Mouse (Mus musculus): ENCODE measurements at regions not wholly inside any gene's neighbourhood (a gene's known extent, or its start where the extent isn't known, plus 50 kb on each side); places are given as distances from the start of the nearest gene placed in this dataset.

- H3K4me2 ChIP-seq (ENCODE audit: low read depth, low read length), result no peak overlapping the region
- no peaks in the 10 kb centered on the region for H3K9me3 ChIP-seq (ENCODE audit: control insufficient read depth, low read length)
- H3K27ac ChIP-seq (replicated peaks; ENCODE audit: low read depth, low read length), result no peak overlapping the region
- 34% methylated on average over 9 of the region's 9 CpGs for WGBS
- no peak overlapping the region for H3K9ac ChIP-seq (ENCODE audit: low read depth, low read length)
- no peaks in the 10 kb centered on the region for H3K36me3 ChIP-seq (ENCODE audit: control insufficient read depth, insufficient read depth, low read length)
- H3K27me3 ChIP-seq (replicated peaks; ENCODE audit: control insufficient read depth, insufficient read depth, low read length), result no peaks in the 10 kb centered on the region
- peak; percentile 33; the same call in 1 of the 2 replicates for ATAC-seq (ENCODE audit: low read depth)
- no peak overlapping the region for H3K4me3 ChIP-seq (ENCODE audit: low read depth, low read length)
- peaks cover 17% of the 10 kb centered on the region for H3K4me1 ChIP-seq (ENCODE audit: control insufficient read depth, insufficient read depth, low read length)
- DNase-seq (ENCODE audit: low spot score), result peak; percentile 45
These were observed 126.1 kb upstream of the Cops8 start for GRCm38 (mm10) chr1:90476556-90477243.

- H3K9ac ChIP-seq (ENCODE audit: low read depth, low read length), result no peak overlapping the region
- 93% methylated on average over 2 of the region's 2 CpGs for WGBS
- no peak overlapping the region for H3K4me2 ChIP-seq (ENCODE audit: low read depth, low read length)
- DNase-seq (ENCODE audit: low spot score) (no peak), ATAC-seq (ENCODE audit: low read depth) (no peak)
- no peak overlapping the region for H3K27ac ChIP-seq (replicated peaks; ENCODE audit: low read depth, low read length)
- no peak overlapping the region for H3K4me3 ChIP-seq (ENCODE audit: low read depth, low read length)
- peaks cover 23% of the 10 kb centered on the region for H3K4me1 ChIP-seq (ENCODE audit: control insufficient read depth, insufficient read depth, low read length)
- no peaks in the 10 kb centered on the region for H3K27me3 ChIP-seq (replicated peaks; ENCODE audit: control insufficient read depth, insufficient read depth, low read length)
- no peaks in the 10 kb centered on the region for H3K9me3 ChIP-seq (ENCODE audit: control insufficient read depth, low read length)
- H3K36me3 ChIP-seq (ENCODE audit: control insufficient read depth, insufficient read depth, low read length), result no peaks in the 10 kb centered on the region
These were observed 123.9 kb upstream of the Cops8 start for GRCm38 (mm10) chr1:90478839-90479238.

GRCm38 (mm10) chr1:90481247-90481646, 121.5 kb upstream of the Cops8 start:
- Histone ChIP-seq H3K9ac (ENCODE audit: low read depth, low read length) (no peak overlapping the region), H3K27ac (replicated peaks; ENCODE audit: low read depth, low read length) (peak overlapping the region; percentile 39), H3K4me3 (ENCODE audit: low read depth, low read length) (no peak overlapping the region), H3K9me3 (ENCODE audit: control insufficient read depth, low read length) (no peaks in the 10 kb centered on the region), H3K27me3 (replicated peaks; ENCODE audit: control insufficient read depth, insufficient read depth, low read length) (no peaks in the 10 kb centered on the region), H3K36me3 (ENCODE audit: control insufficient read depth, insufficient read depth, low read length) (no peaks in the 10 kb centered on the region), H3K4me2 (ENCODE audit: low read depth, low read length) (no peak overlapping the region), H3K4me1 (ENCODE audit: control insufficient read depth, insufficient read depth, low read length) (peaks cover 18% of the 10 kb centered on the region)
- ATAC-seq (ENCODE audit: low read depth) (peak; percentile 41; the same call in 1 of the 2 replicates), DNase-seq (ENCODE audit: low spot score) (no peak)
- WGBS, result 64% methylated on average over 5 of the region's 5 CpGs

- Histone ChIP-seq H3K4me3 (ENCODE audit: low read depth, low read length) (no peak overlapping the region), H3K27me3 (replicated peaks; ENCODE audit: control insufficient read depth, insufficient read depth, low read length) (no peaks in the 10 kb centered on the region), H3K4me2 (ENCODE audit: low read depth, low read length) (no peak overlapping the region), H3K27ac (replicated peaks; ENCODE audit: low read depth, low read length) (peak overlapping the region; percentile 39), H3K9ac (ENCODE audit: low read depth, low read length) (no peak overlapping the region), H3K36me3 (ENCODE audit: control insufficient read depth, insufficient read depth, low read length) (no peaks in the 10 kb centered on the region), H3K9me3 (ENCODE audit: control insufficient read depth, low read length) (no peaks in the 10 kb centered on the region), H3K4me1 (ENCODE audit: control insufficient read depth, insufficient read depth, low read length) (peaks cover 15% of the 10 kb centered on the region)
- DNase-seq (ENCODE audit: low spot score) (peak; percentile 54), ATAC-seq (ENCODE audit: low read depth) (peak; percentile 41; the same call in 1 of the 2 replicates)
- 30% methylated on average over 5 of the region's 5 CpGs for WGBS
These were observed 121.1 kb upstream of the Cops8 start for GRCm38 (mm10) chr1:90481708-90482107.

- Histone ChIP-seq H3K9ac (ENCODE audit: low read depth, low read length) (no peak overlapping the region), H3K4me1 (ENCODE audit: control insufficient read depth, insufficient read depth, low read length) (peaks cover 9% of the 10 kb centered on the region), H3K36me3 (ENCODE audit: control insufficient read depth, insufficient read depth, low read length) (no peaks in the 10 kb centered on the region), H3K4me3 (ENCODE audit: low read depth, low read length) (no peak overlapping the region), H3K4me2 (ENCODE audit: low read depth, low read length) (no peak overlapping the region), H3K27me3 (replicated peaks; ENCODE audit: control insufficient read depth, insufficient read depth, low read length) (no peaks in the 10 kb centered on the region), H3K9me3 (ENCODE audit: control insufficient read depth, low read length) (no peaks in the 10 kb centered on the region), H3K27ac (replicated peaks; ENCODE audit: low read depth, low read length) (no peak overlapping the region)
- DNase-seq (ENCODE audit: low spot score), result peak; percentile 50
- 63% methylated on average over 11 of the region's 11 CpGs for WGBS
- ATAC-seq (ENCODE audit: low read depth), result peak; percentile 46; the same call in 1 of the 2 replicates
These were observed 116.4 kb upstream of the Cops8 start for GRCm38 (mm10) chr1:90486349-90486839.

GRCm38 (mm10) chr1:90487886-90488285, 114.9 kb upstream of the Cops8 start:
- H3K4me1 ChIP-seq (ENCODE audit: control insufficient read depth, insufficient read depth, low read length), result peaks cover 2% of the 10 kb centered on the region; the same call in 1 of the 2 replicates
- no peak overlapping the region for H3K4me3 ChIP-seq (ENCODE audit: low read depth, low read length)
- no peaks in the 10 kb centered on the region for H3K27me3 ChIP-seq (replicated peaks; ENCODE audit: control insufficient read depth, insufficient read depth, low read length)
- DNase-seq (ENCODE audit: low spot score), result peak; percentile 79
- no peak overlapping the region for H3K9ac ChIP-seq (ENCODE audit: low read depth, low read length)
- 35% methylated on average over 2 of the region's 2 CpGs for WGBS
- ATAC-seq (ENCODE audit: low read depth), result peak; percentile 64; the same call in 1 of the 2 replicates
- H3K36me3 ChIP-seq (ENCODE audit: control insufficient read depth, insufficient read depth, low read length), result no peaks in the 10 kb centered on the region
- H3K27ac ChIP-seq (replicated peaks; ENCODE audit: low read depth, low read length), result peak overlapping the region; percentile 18; the same call in 1 of the 2 replicates
- H3K9me3 ChIP-seq (ENCODE audit: control insufficient read depth, low read length), result no peaks in the 10 kb centered on the region
- no peak overlapping the region for H3K4me2 ChIP-seq (ENCODE audit: low read depth, low read length)

GRCm38 (mm10) chr1:90488991-90489390, 113.8 kb upstream of the Cops8 start:
- peaks cover 10% of the 10 kb centered on the region for H3K4me1 ChIP-seq (ENCODE audit: control insufficient read depth, insufficient read depth, low read length)
- no peak overlapping the region for H3K4me3 ChIP-seq (ENCODE audit: low read depth, low read length)
- peak overlapping the region; percentile 15; the same call in 1 of the 2 replicates for H3K27ac ChIP-seq (replicated peaks; ENCODE audit: low read depth, low read length)
- H3K27me3 ChIP-seq (replicated peaks; ENCODE audit: control insufficient read depth, insufficient read depth, low read length), result no peaks in the 10 kb centered on the region
- no peaks in the 10 kb centered on the region for H3K9me3 ChIP-seq (ENCODE audit: control insufficient read depth, low read length)
- ATAC-seq (ENCODE audit: low read depth), result no peak
- DNase-seq (ENCODE audit: low spot score), result no peak
- H3K9ac ChIP-seq (ENCODE audit: low read depth, low read length), result no peak overlapping the region
- WGBS, result 79% methylated on average over 2 of the region's 2 CpGs
- no peaks in the 10 kb centered on the region for H3K36me3 ChIP-seq (ENCODE audit: control insufficient read depth, insufficient read depth, low read length)
- H3K4me2 ChIP-seq (ENCODE audit: low read depth, low read length), result no peak overlapping the region

- no peak overlapping the region for H3K4me2 ChIP-seq (ENCODE audit: low read depth, low read length)
These were observed 112.4 kb upstream of the Cops8 start for GRCm38 (mm10) chr1:90490335-90490734.

GRCm38 (mm10) chr1:90493481-90493880, 109.3 kb upstream of the Cops8 start:
- H3K9ac ChIP-seq (ENCODE audit: low read depth, low read length), result no peak overlapping the region
- peaks cover 13% of the 10 kb centered on the region for H3K4me1 ChIP-seq (ENCODE audit: control insufficient read depth, insufficient read depth, low read length)
- no peak overlapping the region for H3K27ac ChIP-seq (replicated peaks; ENCODE audit: low read depth, low read length)
- H3K9me3 ChIP-seq (ENCODE audit: control insufficient read depth, low read length), result no peaks in the 10 kb centered on the region
- DNase-seq (ENCODE audit: low spot score), result peak; percentile 73
- H3K4me2 ChIP-seq (ENCODE audit: low read depth, low read length), result no peak overlapping the region
- peak; percentile 37; the same call in 1 of the 2 replicates for ATAC-seq (ENCODE audit: low read depth)
- H3K36me3 ChIP-seq (ENCODE audit: control insufficient read depth, insufficient read depth, low read length), result no peaks in the 10 kb centered on the region
- H3K27me3 ChIP-seq (replicated peaks; ENCODE audit: control insufficient read depth, insufficient read depth, low read length), result no peaks in the 10 kb centered on the region
- no peak overlapping the region for H3K4me3 ChIP-seq (ENCODE audit: low read depth, low read length)
- 25% methylated on average over 7 of the region's 7 CpGs for WGBS

More at GRCm38 (mm10) chr1:90490335-90490734, 112.4 kb upstream of the Cops8 start:
- Histone ChIP-seq H3K9me3 (ENCODE audit: control insufficient read depth, low read length) (no peaks in the 10 kb centered on the region), H3K27ac (replicated peaks; ENCODE audit: low read depth, low read length) (no peak overlapping the region), H3K27me3 (replicated peaks; ENCODE audit: control insufficient read depth, insufficient read depth, low read length) (no peaks in the 10 kb centered on the region), H3K36me3 (ENCODE audit: control insufficient read depth, insufficient read depth, low read length) (no peaks in the 10 kb centered on the region), H3K9ac (ENCODE audit: low read depth, low read length) (no peak overlapping the region), H3K4me1 (ENCODE audit: control insufficient read depth, insufficient read depth, low read length) (peaks cover 10% of the 10 kb centered on the region), H3K4me3 (ENCODE audit: low read depth, low read length) (no peak overlapping the region)
- ATAC-seq (ENCODE audit: low read depth) (no peak), DNase-seq (ENCODE audit: low spot score) (no peak)
- WGBS, result 83% methylated on average over 10 of the region's 10 CpGs

Measured in embryonic facial prominence, embryonic 14.5 days (tissue).